Mouse (Mus musculus) forebrain, embryonic 12.5 days (tissue): Measurements from ENCODE around the gene Npas3. TPM values are rescaled to one million over a fixed set of nuclear protein-coding genes. Genes with fewer than 3 reads are reported as not detected.

Experiments used
- ATAC-seq: fragments of 200-750 bp; cut with Nextera tagmentation; 2 replicates; pipeline ENCODE4 v1.8.0; 2017; ENCODE audit warnings: moderate TSS enrichment; ENCODE audit not compliant: low FRiP score
- H3K27ac ChIP-seq: fragments of 300-500 bp; sonication (generic); 2 replicates; pipeline ENCODE4 v1.5.1; 2016; ENCODE audit warnings: mild to moderate bottlenecking
- H3K27me3 ChIP-seq: fragments of 300-500 bp; sonication (generic); 2 replicates; pipeline ENCODE4 v1.6.1; 2016; ENCODE audit warnings: mild to moderate bottlenecking
- H3K36me3 ChIP-seq: fragments of 300-500 bp; sonication (generic); replicated peaks from 2 replicates; pipeline ENCODE4 v1.6.1; 2016; ENCODE audit warnings: mild to moderate bottlenecking
- H3K4me1 ChIP-seq: fragments of 300-500 bp; sonication (generic); 2 replicates; pipeline ENCODE4 v1.6.1; 2016
- H3K4me2 ChIP-seq: fragments of 300-500 bp; sonication (generic); 2 replicates; pipeline ENCODE4 v1.6.1; 2016; ENCODE audit warnings: mild to moderate bottlenecking, moderate library complexity
- H3K4me3 ChIP-seq: fragments of 300-500 bp; sonication (generic); replicated peaks from 2 replicates; pipeline ENCODE4 v1.5.1; 2016; ENCODE audit warnings: mild to moderate bottlenecking
- H3K9ac ChIP-seq: fragments of 300-500 bp; sonication (generic); 2 replicates; pipeline ENCODE4 v1.6.1; 2016; ENCODE audit warnings: mild to moderate bottlenecking
- H3K9me3 ChIP-seq: fragments of 300-500 bp; sonication (generic); 2 replicates; pipeline ENCODE4 v1.6.1; 2016
- WGBS: fragments of 180-500 bp; shearing (Covaris S2); methylation state at CpG from one replicate; pipeline ENCODE4 v1.1.7; 2016; 5-methylcytosine and 5-hydroxymethylcytosine counted together
- polyA plus RNA-seq: library from polyadenylated mRNA; unstranded; fragments of >200 nt; fragmentation: Nextera tagmentation; extraction: Ambion mirVana; gene quantifications from 2 replicates; pipeline ENCODE4 v1.2.1, GENCODE M21; 2016

Gene Npas3
- polyA plus RNA-seq, 1 experiment from 2014 or later: 27.7 TPM

DNA sequence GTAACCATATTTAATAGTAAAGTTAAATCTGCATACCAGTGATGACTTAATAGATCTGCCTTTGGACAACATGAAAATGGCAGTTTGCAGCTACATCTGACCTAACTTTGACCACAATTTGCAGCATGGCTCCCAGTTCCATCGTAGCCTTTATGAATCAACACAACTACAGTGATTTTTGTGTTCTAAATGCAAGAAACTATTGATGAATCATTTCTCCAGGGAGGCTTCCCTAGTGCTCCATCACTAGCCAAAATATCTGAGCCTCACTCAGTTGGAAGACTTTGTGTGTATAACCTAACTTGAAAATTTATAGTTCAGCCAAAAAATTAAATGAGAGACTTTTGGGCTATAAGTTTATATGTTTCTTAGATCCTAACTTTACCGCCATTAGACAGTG is 177.5 kb downstream of the Npas3 start:
- H3K27ac ChIP-seq: no peak overlapping the region
- no peak overlapping the region for H3K9ac ChIP-seq
- no peaks in the 10 kb centered on the region for H3K9me3 ChIP-seq
- no peak overlapping the region for H3K4me2 ChIP-seq
- H3K4me3 ChIP-seq: no peak overlapping the region
- peaks cover 28% of the 10 kb centered on the region for H3K4me1 ChIP-seq
- no peaks in the 10 kb centered on the region for H3K36me3 ChIP-seq
- H3K27me3 ChIP-seq: no peaks in the 10 kb centered on the region
- WGBS: 93% methylated on average over 2 of the region's 2 CpGs
- no peak for ATAC-seq

DNA sequence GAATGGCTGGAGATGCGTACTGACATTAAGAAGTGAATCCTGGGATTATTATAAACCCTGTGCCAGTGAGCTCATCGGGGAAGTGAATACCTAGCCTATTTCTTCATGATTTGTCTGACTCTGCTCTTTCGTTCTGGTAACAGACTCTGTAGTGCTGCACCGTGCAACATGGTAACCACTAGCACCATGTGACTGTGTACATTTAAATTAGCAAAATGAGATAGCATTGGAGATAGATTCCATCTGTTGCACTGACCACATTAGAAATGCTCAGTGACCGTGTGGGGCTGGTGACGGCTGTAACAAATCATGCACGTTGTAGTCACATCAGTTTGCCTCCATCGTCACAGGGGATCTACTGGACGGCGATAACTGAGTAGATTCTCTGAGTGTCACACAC is 178.7 kb downstream of the Npas3 start:
- H3K4me1 ChIP-seq: peaks cover 22% of the 10 kb centered on the region
- H3K4me2 ChIP-seq: no peak overlapping the region
- no peak for ATAC-seq
- no peak overlapping the region for H3K4me3 ChIP-seq
- WGBS: 85% methylated on average over 10 of the region's 10 CpGs
- H3K36me3 ChIP-seq: no peaks in the 10 kb centered on the region
- no peaks in the 10 kb centered on the region for H3K27me3 ChIP-seq
- H3K9ac ChIP-seq: no peak overlapping the region
- H3K9me3 ChIP-seq: no peaks in the 10 kb centered on the region
- H3K27ac ChIP-seq: no peak overlapping the region

DNA sequence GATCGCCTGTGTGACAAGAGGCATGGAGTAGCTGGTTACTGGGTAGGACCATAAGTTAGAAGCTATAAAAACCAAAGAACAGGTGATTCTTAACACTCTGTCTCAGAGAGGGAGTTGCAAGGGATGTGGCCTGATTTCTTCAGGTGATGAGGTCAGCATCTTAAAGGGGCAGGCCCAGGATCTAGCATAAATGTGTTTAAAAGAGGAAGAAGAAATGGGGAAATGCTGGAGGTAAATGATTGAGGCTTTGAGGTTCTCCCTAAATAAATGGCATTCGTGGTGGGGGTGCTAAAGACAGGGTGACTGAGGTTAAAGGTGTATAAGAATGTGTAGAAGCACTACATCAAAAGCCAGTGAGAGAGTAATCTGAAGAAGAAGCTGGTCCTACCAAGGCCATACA is 193.6 kb downstream of the Npas3 start:
- 84% methylated on average over 2 of the region's 2 CpGs for WGBS
- no peaks in the 10 kb centered on the region for H3K36me3 ChIP-seq
- H3K27me3 ChIP-seq: no peaks in the 10 kb centered on the region
- no peak overlapping the region for H3K27ac ChIP-seq
- no peak overlapping the region for H3K9ac ChIP-seq
- no peak for ATAC-seq
- peaks cover 22% of the 10 kb centered on the region for H3K4me1 ChIP-seq
- H3K9me3 ChIP-seq: no peaks in the 10 kb centered on the region
- H3K4me2 ChIP-seq: no peak overlapping the region
- no peak overlapping the region for H3K4me3 ChIP-seq

DNA sequence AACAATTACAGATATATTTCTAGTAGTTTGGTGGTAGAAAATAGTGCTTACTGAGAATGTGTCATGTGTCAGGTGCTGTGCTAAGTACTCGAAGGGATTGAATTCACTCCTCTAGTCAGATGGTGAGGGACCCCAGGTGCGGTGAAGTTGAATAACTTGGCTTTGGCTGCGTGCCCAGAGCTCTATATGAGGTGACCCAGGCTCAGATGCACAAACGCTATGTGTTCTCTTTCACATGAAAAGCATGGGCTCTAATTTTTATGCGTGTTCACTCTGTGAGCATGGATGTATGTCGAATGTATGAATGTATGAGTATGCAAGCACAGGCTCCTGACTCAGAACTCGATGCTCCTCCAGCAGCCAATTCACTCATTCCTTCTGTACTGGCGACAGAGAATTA is 199.0 kb downstream of the Npas3 start:
- ATAC-seq: peak; percentile 61; the same call in 1 of the 2 replicates
- H3K36me3 ChIP-seq: no peaks in the 10 kb centered on the region
- no peak overlapping the region for H3K9ac ChIP-seq
- H3K4me1 ChIP-seq: peaks cover 47% of the 10 kb centered on the region
- H3K4me3 ChIP-seq: no peak overlapping the region
- 24% methylated on average over 8 of the region's 8 CpGs for WGBS
- H3K27ac ChIP-seq: peak overlapping the region; percentile 59
- no peaks in the 10 kb centered on the region for H3K9me3 ChIP-seq
- H3K27me3 ChIP-seq: no peaks in the 10 kb centered on the region
- peak overlapping the region; percentile 24; the same call in 1 of the 2 replicates for H3K4me2 ChIP-seq

DNA sequence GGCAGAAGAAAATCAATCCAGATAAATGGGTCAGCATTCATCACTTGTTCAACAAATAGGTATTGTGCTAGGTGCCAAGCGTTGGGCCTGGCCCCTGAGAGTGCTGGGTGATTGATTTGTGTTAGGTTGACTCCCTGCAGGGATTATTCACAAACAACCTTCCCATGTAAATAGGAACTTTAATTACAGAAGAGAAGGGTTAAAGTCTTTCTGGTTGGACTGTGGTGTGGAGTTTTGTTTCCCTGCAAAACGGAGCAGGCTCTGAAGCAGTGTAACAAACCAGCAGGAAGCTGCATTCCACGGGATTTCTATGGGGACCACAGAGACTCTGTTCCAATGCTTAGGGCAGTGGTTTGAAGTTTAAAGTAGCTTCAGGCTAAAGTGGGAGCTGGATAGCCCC is 199.6 kb downstream of the Npas3 start:
- Histone ChIP-seq H3K36me3 (no peaks in the 10 kb centered on the region), H3K27ac (peak overlapping the region; percentile 59), H3K9me3 (no peaks in the 10 kb centered on the region), H3K4me1 (peaks cover 47% of the 10 kb centered on the region), H3K27me3 (no peaks in the 10 kb centered on the region), H3K4me2 (peak overlapping the region; percentile 24; the same call in 1 of the 2 replicates), H3K4me3 (no peak overlapping the region), H3K9ac (no peak overlapping the region)
- WGBS: 3% methylated on average over 3 of the region's 3 CpGs
- ATAC-seq: peak; percentile 67; the same call in 1 of the 2 replicates

DNA sequence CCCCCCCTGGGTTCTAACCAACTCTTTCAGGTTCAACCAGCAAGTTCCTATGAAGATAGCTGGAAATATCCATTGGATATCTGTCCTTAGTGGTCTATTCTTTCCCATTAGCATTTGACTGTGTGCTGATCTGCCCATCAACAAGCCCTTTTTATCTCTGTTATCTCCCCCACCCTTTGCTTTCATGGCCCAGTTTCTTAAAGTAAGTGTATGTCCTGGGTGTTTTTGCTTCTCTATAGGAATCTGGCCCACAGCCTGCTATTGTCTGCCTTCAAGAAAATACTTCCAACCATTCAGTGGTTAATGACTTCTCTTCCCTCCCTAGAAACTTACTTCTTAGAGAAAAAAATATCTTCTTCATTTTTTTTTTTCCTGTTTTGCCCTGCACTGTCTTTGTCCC is 219.1 kb downstream of the Npas3 start:
- Histone ChIP-seq H3K4me3 (no peak overlapping the region), H3K36me3 (no peaks in the 10 kb centered on the region), H3K9me3 (no peaks in the 10 kb centered on the region), H3K4me2 (no peak overlapping the region), H3K27ac (no peak overlapping the region), H3K4me1 (no peaks in the 10 kb centered on the region), H3K9ac (no peak overlapping the region), H3K27me3 (no peaks in the 10 kb centered on the region)
- no peak for ATAC-seq

DNA sequence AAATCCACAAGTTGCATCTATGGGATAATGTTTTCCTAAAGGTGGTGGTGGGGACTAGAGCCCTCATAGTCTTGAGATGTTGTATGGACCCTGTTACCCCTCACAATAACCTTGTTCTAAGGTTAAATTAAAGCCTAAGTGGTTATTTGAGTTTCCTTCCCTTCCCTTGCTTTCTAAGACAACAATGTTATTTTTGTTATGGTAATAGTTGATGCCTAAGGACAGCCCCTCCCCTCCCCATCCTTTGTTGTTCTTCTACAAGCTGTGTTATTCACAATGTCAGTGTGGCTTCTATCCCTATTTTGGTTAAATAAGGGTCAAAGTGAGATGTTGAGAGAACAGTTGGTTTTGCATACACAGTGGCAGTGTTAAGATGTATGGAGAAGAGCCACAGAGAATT is 226.0 kb downstream of the Npas3 start:
- Histone ChIP-seq H3K4me1 (peaks cover 7% of the 10 kb centered on the region; the same call in 1 of the 2 replicates), H3K36me3 (no peaks in the 10 kb centered on the region), H3K9me3 (no peaks in the 10 kb centered on the region), H3K4me3 (no peak overlapping the region), H3K4me2 (no peak overlapping the region), H3K27ac (no peak overlapping the region), H3K27me3 (no peaks in the 10 kb centered on the region), H3K9ac (no peak overlapping the region)
- ATAC-seq: no peak

DNA sequence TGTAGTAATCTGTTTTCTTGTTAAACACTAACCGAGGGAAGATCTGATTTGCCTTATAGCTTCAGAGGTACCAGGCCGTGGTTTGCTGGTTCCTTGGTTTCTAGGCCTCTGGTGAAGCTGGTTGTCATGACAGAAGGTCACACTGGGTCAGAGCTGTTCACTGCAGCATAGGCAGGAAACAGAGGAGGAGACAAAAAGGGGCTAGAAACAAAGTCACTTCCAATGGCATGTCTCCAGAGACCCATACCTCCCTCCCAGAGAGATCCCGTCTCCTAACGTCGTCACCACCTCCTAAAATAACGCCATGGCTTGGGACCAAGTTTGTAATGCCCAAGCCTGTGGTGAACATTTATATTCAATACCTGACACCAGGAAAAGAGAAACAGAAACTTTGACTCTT is 236.4 kb downstream of the Npas3 start:
- no peaks in the 10 kb centered on the region for H3K9me3 ChIP-seq
- ATAC-seq: no peak

DNA sequence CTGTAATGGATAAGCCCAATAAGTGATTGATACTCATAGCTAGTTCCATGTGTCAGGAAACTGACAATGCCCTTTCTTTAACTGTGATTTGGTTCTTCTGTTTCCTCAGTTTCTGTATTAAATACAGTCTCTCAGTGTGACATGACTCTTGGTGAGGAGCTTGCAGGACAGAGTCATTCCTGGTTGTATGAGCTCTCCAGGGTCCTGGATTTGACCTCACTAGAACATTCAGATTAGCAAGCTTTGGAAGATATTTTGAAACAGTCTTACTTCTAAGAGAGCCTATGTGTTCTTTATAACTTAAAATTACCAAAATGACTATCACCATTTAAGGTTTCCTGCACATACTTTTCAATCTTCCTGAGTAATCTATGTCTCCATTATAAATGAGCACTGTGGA is 247.9 kb downstream of the Npas3 start:
- Histone ChIP-seq H3K4me1 (peaks cover 27% of the 10 kb centered on the region), H3K9me3 (no peaks in the 10 kb centered on the region), H3K9ac (no peak overlapping the region), H3K27me3 (no peaks in the 10 kb centered on the region), H3K36me3 (no peaks in the 10 kb centered on the region), H3K27ac (no peak overlapping the region), H3K4me2 (no peak overlapping the region), H3K4me3 (no peak overlapping the region)
- no peak for ATAC-seq

More for the DNA sequence above, 236.4 kb downstream of the Npas3 start:
- 91% methylated on average over 6 of the region's 6 CpGs for WGBS
- H3K27ac ChIP-seq: no peak overlapping the region
- no peak overlapping the region for H3K9ac ChIP-seq
- H3K4me3 ChIP-seq: no peak overlapping the region
- H3K4me1 ChIP-seq: no peaks in the 10 kb centered on the region
- H3K27me3 ChIP-seq: no peaks in the 10 kb centered on the region
- H3K4me2 ChIP-seq: no peak overlapping the region
- no peaks in the 10 kb centered on the region for H3K36me3 ChIP-seq

DNA sequence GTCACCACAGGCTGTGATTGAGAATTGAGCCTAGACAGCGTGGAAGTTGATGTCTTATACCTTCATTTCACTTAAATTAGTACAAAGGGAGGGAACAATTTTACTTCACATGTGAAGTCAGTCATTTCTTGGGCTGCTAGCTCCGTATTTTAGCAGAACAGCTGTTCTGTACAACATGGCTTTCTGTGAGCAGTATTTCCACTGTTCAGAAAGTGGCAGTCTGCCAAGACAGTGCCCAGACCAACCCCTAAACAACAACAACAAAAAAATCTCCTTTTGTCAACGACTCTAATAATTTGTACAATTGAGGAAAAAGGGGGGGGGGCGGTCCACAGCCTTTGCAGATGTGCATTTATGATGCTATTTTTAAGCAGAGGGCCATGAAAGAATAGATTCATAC is 266.4 kb downstream of the Npas3 start:
- H3K4me1 ChIP-seq: peaks cover 2% of the 10 kb centered on the region; the same call in 1 of the 2 replicates
- 58% methylated on average over 4 of the region's 4 CpGs for WGBS
- H3K9me3 ChIP-seq: no peaks in the 10 kb centered on the region
- H3K27me3 ChIP-seq: no peaks in the 10 kb centered on the region
- H3K27ac ChIP-seq: 0 out of 2 replicates have a peak overlapping the region, but pooled peaks have one; percentile 42
- H3K4me3 ChIP-seq: no peak overlapping the region
- no peak overlapping the region for H3K4me2 ChIP-seq
- no peaks in the 10 kb centered on the region for H3K36me3 ChIP-seq
- no peak for ATAC-seq
- no peak overlapping the region for H3K9ac ChIP-seq

DNA sequence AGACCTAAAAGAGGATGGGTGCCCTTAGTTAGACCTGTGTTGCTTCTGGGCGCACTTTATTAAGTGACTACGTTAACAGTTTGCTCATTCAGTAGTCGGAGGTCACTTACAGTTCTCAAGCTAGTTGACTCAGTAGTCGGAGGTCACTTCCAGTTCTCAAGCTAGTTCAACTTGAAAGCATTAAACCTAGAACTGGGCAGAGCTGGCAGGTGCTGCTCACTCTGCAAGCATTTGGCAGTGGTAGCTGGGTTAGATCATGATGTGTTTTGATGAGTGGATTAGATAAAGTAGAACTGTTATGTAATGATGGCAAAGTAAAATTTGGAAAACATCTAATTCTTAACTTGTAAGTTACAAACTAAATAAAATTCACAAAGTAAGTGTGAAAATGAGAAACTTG is 271.1 kb downstream of the Npas3 start:
- Histone ChIP-seq H3K4me1 (peaks cover 5% of the 10 kb centered on the region), H3K9ac (no peak overlapping the region), H3K36me3 (no peaks in the 10 kb centered on the region), H3K4me2 (no peak overlapping the region), H3K9me3 (no peaks in the 10 kb centered on the region), H3K27ac (no peak overlapping the region), H3K27me3 (no peaks in the 10 kb centered on the region), H3K4me3 (no peak overlapping the region)
- no peak for ATAC-seq
- WGBS: 85% methylated on average over 4 of the region's 4 CpGs

DNA sequence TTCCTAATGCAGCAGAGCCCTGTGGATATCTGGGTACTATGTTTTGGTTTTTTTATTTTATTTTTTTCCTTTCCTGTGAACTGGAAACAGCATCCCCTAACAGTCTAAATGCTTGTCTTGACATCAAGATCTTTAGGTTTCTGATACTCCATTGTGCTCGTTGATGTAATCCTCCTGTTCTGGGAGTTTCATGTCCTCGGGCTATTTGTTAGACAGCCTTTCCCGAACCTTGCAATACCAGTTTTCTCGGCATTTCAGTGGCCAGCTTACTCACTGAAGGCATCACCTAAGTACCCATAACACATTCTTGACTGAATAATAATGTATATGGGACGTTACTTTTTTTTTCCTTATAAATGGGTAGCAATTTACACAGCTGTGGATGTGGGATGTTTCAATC is 274.2 kb downstream of the Npas3 start:
- H3K4me1 ChIP-seq: peaks cover 9% of the 10 kb centered on the region; the same call in 1 of the 2 replicates
- H3K27ac ChIP-seq: no peak overlapping the region
- H3K9me3 ChIP-seq: no peaks in the 10 kb centered on the region
- no peaks in the 10 kb centered on the region for H3K36me3 ChIP-seq
- WGBS: 55% methylated on average over 5 of the region's 5 CpGs
- H3K4me3 ChIP-seq: no peak overlapping the region
- H3K4me2 ChIP-seq: no peak overlapping the region
- no peak for ATAC-seq
- H3K9ac ChIP-seq: no peak overlapping the region
- no peaks in the 10 kb centered on the region for H3K27me3 ChIP-seq

DNA sequence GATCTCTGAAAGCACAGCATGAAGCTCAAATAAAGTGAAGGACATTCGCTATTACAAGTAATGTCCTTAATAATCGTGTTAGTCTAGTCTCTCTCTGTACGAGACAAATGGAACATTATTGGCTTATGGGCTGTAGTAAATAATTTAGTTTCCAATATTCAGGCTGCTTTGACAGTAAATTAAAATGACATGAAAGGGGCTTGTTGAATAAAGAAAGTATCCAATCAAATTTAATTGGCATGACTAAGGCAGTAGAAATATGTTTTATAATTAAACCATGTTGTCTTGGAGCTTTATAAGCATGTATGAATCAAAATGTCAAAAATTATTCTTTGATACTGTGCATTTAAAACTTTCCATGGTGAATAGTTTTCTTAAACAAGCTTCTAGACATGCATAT is 278.6 kb downstream of the Npas3 start:
- Histone ChIP-seq H3K36me3 (no peaks in the 10 kb centered on the region), H3K27ac (no peak overlapping the region), H3K27me3 (no peaks in the 10 kb centered on the region), H3K4me3 (no peak overlapping the region), H3K9me3 (no peaks in the 10 kb centered on the region), H3K4me1 (peaks cover 9% of the 10 kb centered on the region; the same call in 1 of the 2 replicates), H3K4me2 (no peak overlapping the region), H3K9ac (no peak overlapping the region)
- WGBS: 80% methylated on average over 3 of the region's 3 CpGs
- ATAC-seq: no peak
